Mouse (Mus musculus) mouse trophoblast stem cell (cell line): ENCODE measurements around the gene Fdxr.

Experiments used
- in situ Hi-C, 2 experiments: fragments of 300-500 bp; cut with MseI, MboI; formaldehyde crosslinking; loops; 2 replicates in 1 of 2; 3 replicates in 1 of 2; pipeline ENCODE4 v1.15.1; 2025

Fdxr gene

DNA sequence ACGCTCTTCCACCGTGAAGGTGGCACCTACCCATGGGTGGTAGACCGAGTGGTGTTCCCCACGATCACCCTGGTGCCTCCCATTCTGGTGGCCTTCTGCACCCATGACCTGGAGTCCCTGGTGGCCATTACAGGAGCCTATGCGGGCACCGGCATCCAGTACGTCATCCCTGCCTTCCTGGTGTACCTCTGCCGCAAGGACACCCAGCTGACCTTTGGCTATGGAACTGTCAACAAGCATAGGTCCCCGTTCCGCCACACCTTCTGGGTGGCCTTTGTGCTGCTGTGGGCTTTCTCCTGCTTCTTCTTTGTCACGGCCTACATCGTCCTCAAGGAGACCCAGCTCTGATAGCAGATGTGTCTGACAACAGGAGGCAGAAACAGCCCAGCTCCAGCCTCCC is 33.1 kb downstream of the Fdxr start:
- in situ Hi-C loops: no loop called here

DNA sequence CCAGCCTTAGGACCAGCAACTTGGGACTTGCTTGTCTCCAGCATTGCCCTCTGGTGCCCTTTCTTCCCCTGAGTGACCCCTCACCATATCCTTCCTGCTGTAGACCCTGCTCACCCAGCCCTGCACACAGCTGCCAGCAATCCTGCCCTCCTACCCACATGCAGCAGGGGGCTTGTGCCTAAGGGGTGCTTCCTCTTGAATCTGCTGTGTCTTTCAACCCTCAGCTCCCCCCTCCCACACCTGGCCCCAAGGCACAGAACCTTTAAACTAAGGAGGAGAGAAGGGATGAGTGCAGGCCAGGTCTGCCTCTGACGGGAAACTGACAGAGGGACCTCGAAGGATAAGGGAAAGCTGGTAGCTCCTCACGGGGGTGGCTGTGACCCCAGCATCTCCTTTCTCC is 34.1 kb downstream of the Fdxr start:
- in situ Hi-C loops: no loop called here

DNA sequence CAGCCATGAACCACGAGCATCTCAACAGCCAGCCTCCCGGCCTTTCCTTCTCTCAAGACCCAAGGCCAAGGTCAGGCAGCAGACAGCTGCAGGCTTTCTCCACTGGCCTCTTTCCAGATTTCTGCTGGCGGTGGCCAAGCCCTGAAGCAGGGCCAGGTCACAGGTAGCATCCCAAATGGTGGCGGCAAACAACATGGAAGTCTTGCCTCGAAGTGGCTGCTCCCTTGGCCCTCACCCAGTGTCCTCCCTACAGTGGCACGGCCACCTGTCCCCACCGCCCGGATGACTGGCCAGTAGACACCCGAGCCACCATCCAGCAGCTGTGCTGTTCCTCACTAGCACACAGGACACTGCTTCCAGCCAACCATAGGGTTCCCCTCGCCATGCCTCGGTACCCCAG is 35.4 kb downstream of the Fdxr start:
- in situ Hi-C loops: no loop called here

DNA sequence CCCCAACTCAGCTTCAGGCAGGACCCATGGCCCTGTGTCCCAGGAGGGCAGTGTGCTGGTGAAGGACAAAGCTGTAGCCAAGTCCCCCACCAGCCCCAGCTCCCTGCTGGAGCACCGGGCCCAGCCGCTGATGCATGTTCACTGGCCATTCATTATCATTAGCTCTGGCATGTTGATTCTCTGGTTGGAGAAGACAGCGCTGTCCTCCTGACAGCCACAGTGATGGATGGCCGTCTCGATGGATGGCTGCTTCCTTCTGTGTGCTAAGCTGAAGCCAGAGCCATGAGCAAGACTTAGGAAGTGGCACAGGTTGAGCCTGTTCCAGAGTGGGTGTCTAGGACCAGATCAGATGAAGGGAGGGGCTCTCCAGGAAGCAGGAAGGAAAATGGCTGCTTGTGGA is 40.3 kb downstream of the Fdxr start:
- in situ Hi-C loops: no loop called here

DNA sequence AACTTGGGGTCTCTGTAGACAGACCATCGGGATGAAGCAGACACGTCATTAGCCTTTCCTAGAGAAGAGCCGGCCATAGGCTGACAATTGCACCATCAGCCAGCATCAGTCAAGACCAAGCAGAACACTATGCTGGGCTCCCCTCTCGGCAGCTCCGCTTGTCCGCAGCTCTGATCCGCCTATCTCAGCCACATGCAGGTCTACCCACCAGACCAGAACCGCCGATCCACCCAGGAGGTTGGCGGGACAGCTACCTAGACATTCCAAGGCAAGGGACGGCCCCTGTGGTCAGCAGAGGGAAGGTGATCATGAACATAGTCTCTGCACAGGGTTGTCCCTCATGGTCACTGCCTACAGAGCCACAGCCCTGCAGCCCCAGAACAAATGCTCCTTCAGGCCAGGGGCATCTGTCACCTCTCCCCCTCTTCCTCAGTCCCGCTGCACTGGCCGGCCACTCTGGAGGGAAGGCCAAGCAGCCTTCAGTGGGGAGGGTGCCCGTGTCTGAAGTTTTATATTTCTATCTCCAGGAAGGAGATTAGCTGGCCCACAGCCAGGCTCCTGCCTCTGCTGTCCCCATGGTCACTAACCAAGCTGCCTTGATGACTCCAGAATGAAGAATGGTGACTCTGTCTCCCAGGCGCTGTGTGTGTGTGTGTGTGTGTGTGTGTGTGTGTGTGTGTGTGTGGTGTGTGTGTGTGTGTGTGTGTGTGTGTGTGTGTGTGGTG is 42.4 kb downstream of the Fdxr start:
- in situ Hi-C loops: no loop called here

DNA sequence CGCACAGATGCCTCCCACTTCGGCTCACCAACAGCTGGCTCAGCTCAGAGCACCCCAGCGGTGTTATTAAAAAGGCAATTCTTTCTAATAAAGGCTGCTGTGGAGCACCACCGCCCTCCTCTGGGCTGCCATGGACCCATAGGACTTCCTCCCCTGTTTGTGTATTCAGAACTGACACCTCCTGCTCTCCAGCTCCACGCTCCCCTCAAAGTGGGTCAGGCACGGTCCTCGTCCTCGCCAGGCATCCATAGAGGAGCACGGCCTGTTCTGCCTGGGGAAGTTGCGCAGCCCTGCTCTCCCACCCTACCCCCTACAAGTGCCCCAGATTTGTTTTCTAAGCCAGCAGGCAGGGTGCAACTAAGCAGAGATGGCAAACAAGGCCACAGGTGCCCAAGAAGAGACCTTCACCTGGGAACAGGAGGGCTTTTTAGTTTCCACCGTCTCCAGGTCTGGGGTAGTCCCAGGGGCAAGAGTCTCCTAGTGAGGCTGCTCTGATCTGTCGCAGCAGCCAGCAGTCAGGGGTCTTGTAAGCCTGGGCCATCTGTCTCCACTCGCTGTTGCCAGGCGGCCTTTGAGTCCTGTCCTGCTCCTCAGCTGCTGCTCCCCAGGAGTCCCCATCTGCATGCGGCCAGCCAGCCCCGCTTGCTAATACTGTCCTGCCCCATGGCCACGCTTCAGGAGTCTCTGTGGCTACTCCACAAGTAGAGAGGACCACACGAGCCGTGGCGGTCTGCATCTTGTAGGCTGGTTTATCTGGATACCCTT is 43.1 kb downstream of the Fdxr start:
- in situ Hi-C loops: no loop called here

DNA sequence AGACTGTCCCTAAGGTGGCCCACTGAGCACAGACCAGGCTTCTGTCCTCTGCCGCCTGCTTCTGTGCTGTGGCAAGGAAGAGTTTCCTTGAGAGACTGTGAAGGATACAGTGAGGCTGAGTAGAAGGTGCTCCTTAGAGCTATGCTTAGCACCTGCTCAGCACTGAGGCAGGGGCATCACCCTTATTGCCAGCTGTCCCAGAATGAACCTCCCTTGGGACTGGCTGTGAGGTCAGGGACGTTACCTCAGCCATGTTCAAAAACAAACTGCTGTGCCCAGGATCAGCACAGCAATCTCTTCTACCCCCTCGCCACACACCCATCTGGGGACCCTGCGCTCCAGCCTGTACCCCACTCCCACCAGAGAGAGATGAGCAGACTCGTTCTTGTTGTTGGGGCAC is 44.0 kb downstream of the Fdxr start:
- in situ Hi-C loops: no loop called here

DNA sequence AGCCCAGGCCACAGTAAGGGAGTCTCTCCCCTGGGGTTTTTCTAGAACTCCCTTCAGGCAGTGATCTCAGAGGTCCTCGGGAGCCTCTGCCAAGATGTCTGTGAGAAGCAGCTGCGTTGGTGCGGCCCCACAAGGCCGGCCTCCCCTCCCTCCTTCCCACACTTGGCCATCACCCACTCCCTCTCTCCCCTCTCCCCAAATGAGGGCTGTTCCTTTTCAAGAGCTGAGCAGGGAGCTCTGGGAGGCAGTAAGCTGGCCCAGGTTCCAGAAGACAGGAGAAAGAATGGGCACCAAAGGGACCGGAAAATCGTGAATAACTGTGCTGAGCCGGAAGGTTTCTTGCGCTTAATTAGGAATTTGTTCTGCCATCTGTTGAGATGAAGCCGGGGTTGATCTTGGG is 44.9 kb downstream of the Fdxr start:
- in situ Hi-C loops: no loop called here

DNA sequence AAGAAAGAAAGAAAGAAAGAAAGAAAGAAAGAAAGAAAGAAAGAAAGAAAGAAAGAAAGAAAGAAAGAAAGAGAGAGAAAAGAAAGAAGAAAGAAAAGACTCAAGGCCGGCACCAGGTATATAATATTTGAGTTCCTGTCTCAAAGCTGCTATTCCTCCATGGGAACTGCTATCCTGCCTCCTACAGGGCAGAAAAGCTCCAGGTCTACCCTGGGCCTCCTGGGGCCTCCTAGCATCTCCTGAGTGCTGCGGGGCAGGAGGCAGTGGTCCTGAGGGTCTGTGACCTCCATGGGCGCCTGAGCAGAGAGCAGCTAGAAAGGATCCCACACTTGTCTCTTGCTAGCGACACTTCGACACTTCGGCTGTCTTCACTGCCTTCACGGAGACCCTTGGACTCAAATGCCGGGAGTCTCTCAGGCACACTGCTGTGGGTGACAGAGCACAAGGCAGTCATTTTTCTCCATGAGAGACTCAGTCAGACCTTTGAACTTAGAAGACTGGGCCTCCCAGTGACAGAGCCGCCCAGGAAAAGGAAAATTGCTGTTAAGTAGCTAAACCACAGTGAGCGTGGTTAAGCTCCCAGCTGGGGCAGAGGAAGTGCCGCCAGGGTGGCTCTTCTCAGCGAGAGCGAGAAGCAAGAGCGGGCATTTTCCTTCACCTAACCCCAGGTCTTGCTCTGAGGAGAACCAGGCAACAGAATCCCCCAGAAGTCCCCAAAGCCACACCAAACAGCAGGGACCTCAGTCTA is 45.5 kb downstream of the Fdxr start:
- in situ Hi-C loops: no loop called here

DNA sequence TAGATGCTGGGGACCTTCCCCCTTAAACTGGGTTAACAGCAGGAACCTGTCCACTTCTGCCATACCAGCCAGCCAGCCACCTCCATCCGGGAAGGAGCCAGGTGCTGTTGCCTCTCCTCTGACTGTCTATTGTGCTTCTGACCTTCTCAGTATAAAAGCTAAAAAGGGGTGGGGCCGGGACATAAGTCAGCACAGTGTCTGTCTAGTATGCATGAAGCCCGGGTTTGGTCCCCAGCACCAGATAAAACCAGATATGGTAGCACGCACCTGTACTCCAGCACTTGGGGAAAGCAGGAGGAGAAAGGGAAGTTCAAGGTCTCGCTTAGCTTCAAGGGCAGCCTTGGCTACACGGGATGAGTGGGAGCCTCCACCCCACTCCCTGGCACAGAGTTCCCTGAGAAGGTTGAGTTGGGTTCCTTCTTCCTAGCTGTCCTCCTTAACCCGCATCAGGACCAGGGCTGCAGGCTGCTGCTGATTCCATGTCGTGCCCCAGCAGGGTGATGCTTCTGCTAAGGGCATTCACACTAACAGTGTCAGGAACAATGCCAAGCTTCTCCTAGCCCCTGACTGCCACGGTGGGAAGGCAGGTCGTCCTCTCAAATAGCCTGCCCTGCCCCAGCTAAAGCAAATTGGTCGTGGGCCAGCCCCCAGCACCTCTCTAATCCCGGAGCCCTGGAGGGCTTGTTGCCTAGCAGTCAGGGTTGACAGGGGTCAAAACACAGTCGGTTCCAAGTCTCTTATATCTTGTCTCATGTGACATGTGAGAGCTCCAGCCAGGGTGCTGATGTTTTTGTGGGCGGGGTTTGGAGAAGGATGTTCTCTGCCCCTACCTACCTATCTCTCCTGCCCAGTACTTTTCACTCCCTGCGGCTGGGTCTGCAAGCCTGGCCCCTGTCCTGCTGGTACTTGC is 47.6 kb downstream of the Fdxr start:
- in situ Hi-C loops: no loop called here

DNA sequence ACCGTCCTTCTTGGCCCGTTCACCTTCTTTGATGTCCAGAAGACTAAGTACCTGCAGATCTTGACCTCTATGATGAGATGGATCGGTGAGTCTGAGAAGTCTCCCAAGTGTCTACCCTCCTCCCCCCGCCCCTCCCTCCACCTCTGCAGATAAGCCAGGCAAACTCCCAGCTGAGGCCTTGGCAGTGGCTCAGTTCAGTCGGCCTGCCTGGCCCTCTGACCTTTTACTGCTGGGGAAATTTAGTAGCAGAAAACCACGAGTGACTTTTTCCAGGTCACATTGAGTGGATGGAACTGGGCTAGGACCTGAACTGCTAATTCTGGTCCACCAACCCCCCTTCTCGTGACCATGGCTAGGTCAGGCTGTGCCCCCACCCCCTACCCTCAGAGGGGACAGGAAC is 48.4 kb downstream of the Fdxr start:
- in situ Hi-C loops: no loop called here

DNA sequence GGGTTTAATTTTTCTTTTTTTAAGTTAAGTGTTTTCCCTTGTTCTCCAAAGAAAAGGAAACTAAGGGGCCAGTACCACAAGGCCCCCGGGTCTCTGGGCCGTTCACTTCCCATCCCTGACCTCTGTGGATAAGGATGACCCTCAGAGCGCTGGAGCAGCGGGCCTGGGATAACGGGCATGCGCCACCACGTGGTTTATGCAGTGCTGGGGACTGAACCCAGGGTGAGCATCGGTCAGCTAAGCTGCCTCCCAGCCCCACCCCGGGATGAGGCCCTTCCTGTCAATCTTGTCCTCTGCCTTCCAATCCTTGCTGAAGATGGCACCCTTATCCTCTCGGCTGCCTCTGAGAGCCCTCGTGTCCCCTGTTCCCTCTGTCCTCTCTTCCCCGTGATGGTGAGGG is 49.2 kb downstream of the Fdxr start:
- in situ Hi-C loops: no loop called here

DNA sequence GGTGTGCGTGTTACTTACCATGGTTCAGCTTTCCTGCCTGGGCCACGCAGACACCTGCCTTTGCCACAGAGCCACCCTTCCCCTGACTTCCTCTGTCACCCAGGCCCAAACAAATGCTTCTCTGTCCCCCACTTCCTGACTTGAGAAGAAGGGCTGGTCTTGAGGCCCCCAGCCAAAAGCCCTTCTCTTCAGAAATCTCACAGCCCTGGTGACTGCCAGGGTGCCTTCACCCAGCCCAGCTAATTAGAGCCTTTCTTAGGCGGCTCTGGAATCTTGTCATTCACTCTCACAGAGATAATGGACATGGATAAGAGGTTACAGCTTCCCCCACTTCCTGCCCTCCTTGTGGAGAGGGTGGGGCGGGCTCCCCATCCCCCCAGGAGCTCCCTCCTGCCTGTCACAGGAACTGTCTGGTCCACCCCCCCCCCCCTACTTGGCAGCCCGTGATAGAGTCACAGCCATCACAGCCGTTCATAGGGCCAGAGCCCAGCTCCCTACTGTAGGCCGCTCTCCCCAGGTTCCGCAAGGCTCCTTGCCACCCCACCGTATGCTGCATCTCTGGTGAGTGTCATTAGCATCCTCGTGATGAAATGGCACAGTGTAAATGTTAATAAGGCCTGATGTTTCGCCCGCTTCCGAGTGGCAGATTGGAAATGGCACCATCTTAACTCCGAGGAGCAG is 49.9 kb downstream of the Fdxr start:
- in situ Hi-C loops: no loop called here

DNA sequence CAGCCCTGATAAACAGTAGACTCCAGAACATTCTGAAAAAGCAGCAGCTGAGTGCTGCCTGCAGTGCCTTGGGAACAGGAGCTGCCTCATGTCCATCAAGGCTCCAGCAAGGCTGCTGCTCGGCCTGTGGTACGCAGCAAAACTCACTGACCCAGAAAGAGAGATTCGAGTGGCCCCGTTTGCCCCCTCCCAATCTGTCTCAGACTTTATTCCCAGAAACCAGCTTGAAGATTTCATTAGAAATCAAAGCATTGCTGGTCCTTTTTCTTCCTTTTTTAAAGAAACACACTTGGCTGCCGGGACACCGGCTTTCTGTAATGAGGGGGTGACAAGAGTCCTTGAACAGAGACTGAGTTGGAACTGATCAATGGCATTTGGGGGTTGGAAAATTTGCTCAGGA is 51.5 kb downstream of the Fdxr start:
- in situ Hi-C loops: no loop called here

DNA sequence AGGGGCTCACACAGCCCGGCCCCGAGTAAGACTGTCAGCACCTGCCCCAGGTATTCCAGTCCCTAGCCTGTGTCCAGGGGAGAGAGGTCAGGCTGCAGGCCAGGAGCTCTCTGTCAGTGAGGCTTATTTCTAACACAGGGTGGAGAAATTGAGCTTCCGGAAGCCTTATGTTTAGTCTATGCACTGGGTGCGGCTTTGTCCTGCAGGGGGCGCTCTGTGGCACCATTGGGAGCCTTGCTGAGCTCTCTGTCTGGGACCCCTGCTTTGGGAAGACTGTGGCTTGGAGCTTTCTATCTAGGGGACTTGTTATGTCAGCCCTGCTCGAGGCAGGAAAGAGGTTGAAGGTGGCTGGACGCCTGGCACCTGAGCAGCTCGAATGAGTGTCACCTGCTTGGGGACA is 52.0 kb downstream of the Fdxr start:
- in situ Hi-C loops: no loop called here

DNA sequence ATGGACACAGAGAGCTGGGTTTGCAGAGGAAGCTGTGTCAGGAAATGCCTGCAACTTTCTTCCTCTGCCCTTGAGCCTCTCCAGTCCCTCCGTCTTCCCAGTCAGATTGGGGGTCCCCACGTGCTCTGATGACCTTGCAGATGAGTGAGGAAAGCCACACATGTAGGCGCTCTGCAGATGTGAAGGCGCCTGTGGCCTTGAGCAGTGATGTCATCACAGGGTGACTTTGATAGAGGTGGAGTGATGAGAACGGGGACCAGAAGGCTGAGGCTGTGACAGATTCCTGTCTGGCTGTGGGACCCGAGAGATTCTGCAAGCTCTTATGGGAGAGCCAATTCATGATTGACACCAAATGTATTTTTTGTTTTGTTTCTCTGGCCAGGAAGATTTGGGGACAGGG is 53.0 kb downstream of the Fdxr start:
- in situ Hi-C loops: no loop called here

DNA sequence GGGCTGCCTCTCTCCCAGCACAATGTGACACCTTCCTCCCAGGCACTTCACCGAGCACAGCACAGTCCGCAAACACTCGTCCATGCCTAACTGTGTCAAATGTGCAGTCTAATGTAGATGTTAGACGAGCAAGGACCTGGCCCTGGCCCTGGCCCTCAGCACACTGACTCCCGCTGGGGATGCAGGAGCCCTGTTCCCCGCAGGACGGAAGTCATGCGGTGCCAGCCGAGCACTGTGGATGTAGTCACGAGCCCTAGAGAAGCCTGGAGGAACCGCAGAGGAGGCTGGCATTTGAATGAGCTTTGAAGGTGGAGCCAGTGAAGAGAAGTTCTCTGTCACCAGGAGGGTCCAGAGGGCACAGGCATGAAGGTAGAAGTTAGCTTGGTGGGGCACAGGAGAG is 53.4 kb downstream of the Fdxr start:
- in situ Hi-C loops: no loop called here

DNA sequence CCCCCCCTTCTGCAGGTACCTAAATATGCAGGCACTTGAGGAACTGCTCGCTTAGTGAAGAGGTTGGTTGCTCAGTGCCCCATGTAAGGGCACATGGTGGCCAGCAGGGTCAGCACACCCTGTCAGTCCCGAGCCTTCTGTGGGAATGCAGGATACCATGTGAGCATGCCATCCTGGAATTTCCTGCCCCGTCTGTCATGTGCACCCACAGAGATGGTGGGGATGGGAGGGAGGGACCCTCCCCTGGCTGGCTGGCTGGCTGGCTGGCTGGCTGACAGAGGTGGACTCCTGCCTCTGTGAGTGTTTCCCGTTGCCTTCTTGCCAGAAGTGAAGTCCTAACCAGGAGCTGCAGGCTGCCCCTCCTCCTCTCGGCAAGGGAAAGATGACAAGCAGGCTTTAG is 54.3 kb downstream of the Fdxr start:
- in situ Hi-C loops: no loop called here

DNA sequence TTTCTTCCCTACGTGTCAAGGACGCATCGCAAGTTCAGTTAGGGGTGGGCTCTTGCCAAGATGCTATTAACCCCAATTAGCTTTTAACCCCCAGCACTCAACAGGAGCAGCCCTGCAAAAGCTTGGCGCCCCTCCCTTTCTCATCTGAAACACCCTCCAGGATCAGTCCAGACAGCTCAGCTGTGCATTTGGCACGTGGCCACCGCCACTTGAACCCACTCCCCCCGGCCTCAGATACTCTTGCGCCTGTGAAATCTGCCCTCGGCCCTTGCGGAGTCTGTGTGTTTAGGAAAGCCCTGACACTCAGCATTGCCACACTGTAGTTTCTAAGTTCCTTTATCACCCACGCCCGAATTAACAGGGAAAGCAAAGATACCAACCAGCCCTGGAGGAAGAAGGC is 54.8 kb downstream of the Fdxr start:
- in situ Hi-C loops: no loop called here

DNA sequence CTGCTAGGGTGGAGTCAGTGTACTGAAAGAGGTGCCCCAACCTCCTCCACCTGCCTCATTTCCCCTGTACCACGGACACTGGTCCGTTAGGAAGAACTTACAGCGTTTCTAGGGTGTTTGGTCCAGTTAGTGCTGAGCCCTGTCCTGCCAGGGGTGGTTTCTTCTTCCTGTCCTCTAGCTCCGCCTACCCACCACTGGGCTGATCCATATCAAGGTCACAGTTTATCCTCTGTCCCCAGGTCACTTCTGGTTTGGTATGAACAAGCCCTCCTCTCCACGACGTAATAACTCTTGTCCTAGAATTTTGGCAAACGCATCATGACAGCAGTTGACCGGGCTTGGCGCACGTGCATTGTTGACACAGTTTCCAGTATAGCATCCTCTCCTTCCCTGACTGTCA is 57.2 kb downstream of the Fdxr start:
- in situ Hi-C loops: no loop called here

DNA sequence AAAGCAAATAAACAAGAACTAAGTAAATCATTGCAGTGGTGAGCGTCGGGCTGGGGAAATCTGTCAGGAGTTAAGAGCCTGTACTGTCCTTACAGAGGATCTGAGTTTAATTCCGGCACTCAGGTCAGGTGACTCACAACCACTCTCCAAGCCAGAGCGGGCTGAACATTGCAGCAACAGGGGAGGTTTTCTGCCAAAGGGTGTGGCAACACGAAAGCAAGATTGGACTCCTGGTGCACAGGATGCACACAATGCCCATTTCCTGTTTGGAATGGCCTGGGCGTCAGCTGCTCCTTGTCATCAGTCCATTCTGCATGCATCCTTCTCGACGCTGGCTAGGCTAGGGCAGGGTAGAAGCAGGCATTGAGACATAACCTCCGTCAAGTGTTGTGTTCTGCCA is 57.6 kb downstream of the Fdxr start:
- in situ Hi-C loops: no loop called here
